In genomic region chr4:106627809-106628208, GRCm38 (mm10) we compare ENCODE assay signal across 19 mouse cellular contexts. TPM values are rescaled to one million over a fixed set of nuclear protein-coding genes. Genes with fewer than 3 reads are reported as not detected.
"Had no signal": no experiment of that assay in that cellular context is flagged by ENCODE, and none has a peak within 500 bp of the region (broad histone marks: within the 10 kb centered on the region; RNA-seq: fewer than 3 reads in every experiment).

No protein-coding gene starts in this region.

- H3K4me2 ChIP-seq: kidney, embryonic 15.5 days; liver, embryonic 11.5 days; liver, embryonic 15.5 days; midbrain, embryonic 15.5 days; neural tube, embryonic 13.5 days had no signal

- ATAC-seq: midbrain, embryonic 15.5 days had no signal

- H3K27ac ChIP-seq: limb, embryonic 10.5 days; liver, embryonic 15.5 days; midbrain, embryonic 15.5 days; neural tube, embryonic 13.5 days had no signal

- H3K9ac ChIP-seq: kidney, embryonic 15.5 days; liver, embryonic 15.5 days; midbrain, embryonic 15.5 days; neural tube, embryonic 13.5 days had no signal

- H3K4me3 ChIP-seq: kidney, embryonic 15.5 days; limb, embryonic 10.5 days; liver, embryonic 15.5 days; midbrain, embryonic 15.5 days; neural tube, embryonic 13.5 days had no signal

- DNase-seq: kidney, postnatal 14 days; layer of hippocampus, adult 9-11 months; lung, adult 2 months; lung, postnatal 36 days; retina, postnatal 1 day; right cerebral cortex, postnatal 4 days; spleen, adult 18-20 months; thymus, adult 2 months; thymus, postnatal 25 days had no signal

- H3K36me3 ChIP-seq: kidney, embryonic 15.5 days; limb, embryonic 10.5 days; liver, embryonic 15.5 days; midbrain, embryonic 15.5 days; neural tube, embryonic 13.5 days had no signal

- H3K9me3 ChIP-seq: kidney, embryonic 15.5 days; limb, embryonic 10.5 days; liver, embryonic 15.5 days; midbrain, embryonic 15.5 days; neural tube, embryonic 13.5 days had no signal

RNA-seq across cellular contexts. Expression of gene Ttc22, which starts 5.6 kb away (rescaled TPM):
- total RNA-seq: megakaryocyte progenitor cell, adult 5-6 weeks had no signal

RNA-seq across cellular contexts. Expression of gene Lexm, which starts 10.8 kb away (rescaled TPM):
- total RNA-seq: megakaryocyte progenitor cell, adult 5-6 weeks had no signal
- polyA plus RNA-seq: kidney, embryonic 15.5 days; limb, embryonic 14.5 days; liver, embryonic 15.5 days; lung, adult 2 months; lung, postnatal 0 days; midbrain, embryonic 15.5 days; stomach, embryonic 14.5 days; thymus, adult 2 months had no signal
